Mouse (Mus musculus) embryonic facial prominence, embryonic 12.5 days (tissue): ENCODE data around the gene Psmg3. TPM values are rescaled to one million over a fixed set of nuclear protein-coding genes. Genes with fewer than 3 reads are reported as not detected.

ENCODE experiments used
- ATAC-seq: fragments of 200-750 bp; cut with Nextera tagmentation; 2 replicates; pipeline ENCODE4 v1.8.0; 2017; ENCODE audit not compliant: insufficient number of reproducible peaks, insufficient read depth, low FRiP score, low TSS enrichment
- H3K27ac ChIP-seq: fragments of 300-500 bp; sonication (generic); 2 replicates; pipeline ENCODE4 v1.5.1; 2016; ENCODE audit warnings: mild to moderate bottlenecking
- H3K27me3 ChIP-seq: fragments of 300-500 bp; sonication (generic); 2 replicates; pipeline ENCODE4 v1.6.1; 2016; ENCODE audit warnings: mild to moderate bottlenecking, moderate library complexity
- H3K36me3 ChIP-seq: fragments of 300-500 bp; sonication (generic); 2 replicates; pipeline ENCODE4 v1.6.1; 2016; ENCODE audit warnings: mild to moderate bottlenecking
- H3K4me1 ChIP-seq: fragments of 300-500 bp; sonication (generic); 2 replicates; pipeline ENCODE4 v1.6.1; 2016
- H3K4me2 ChIP-seq: fragments of 300-500 bp; sonication (generic); replicated peaks from 2 replicates; pipeline ENCODE4 v1.6.1; 2016; ENCODE audit warnings: mild to moderate bottlenecking, moderate library complexity
- H3K4me3 ChIP-seq: fragments of 300-500 bp; sonication (generic); 2 replicates; pipeline ENCODE4 v1.5.1; 2016; ENCODE audit warnings: mild to moderate bottlenecking
- H3K9ac ChIP-seq: fragments of 300-500 bp; sonication (generic); 2 replicates; pipeline ENCODE4 v1.6.1; 2016; ENCODE audit warnings: mild to moderate bottlenecking, moderate library complexity
- H3K9me3 ChIP-seq: fragments of 300-500 bp; sonication (generic); 2 replicates; pipeline ENCODE4 v1.6.1; 2016; ENCODE audit warnings: mild to moderate bottlenecking, moderate library complexity
- WGBS: fragments of 180-500 bp; shearing (Covaris S2); methylation state at CpG from one replicate; pipeline ENCODE4 v1.1.7; 2016; 5-methylcytosine and 5-hydroxymethylcytosine counted together
- polyA plus RNA-seq: library from polyadenylated mRNA; unstranded; fragments of >200 nt; fragmentation: Nextera tagmentation; extraction: Ambion mirVana; gene quantifications from 2 replicates; pipeline ENCODE4 v1.2.1, GENCODE M21; 2016

The Psmg3 gene
- polyA plus RNA-seq, 1 experiment from 2014 or later = 64.6 TPM

DNA sequence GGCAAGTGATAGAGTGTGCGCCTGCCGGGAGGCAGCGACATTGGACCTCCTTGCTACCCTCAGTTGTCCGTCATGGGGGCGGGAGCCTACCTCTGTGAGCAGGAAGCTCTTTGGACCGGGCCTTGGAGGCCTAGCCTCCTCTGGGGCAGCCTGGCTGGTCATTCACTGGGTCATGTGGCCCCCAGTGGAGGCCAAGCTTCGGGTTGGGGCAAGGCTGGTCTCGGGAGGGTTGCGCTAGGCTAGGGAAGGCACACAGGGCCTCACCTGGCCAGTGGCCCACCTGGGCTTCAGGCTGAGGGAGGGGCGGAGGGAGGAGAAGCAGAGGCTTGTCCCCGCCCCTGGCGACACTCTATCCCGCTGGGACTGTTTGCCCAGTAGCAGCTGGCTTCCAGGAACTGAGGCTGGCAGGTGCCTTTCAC is 12.7 kb downstream of the Psmg3 start:
- Histone ChIP-seq H3K4me3 (peak overlapping the region; percentile 12), H3K27ac (no peak overlapping the region), H3K9me3 (no peaks in the 10 kb centered on the region), H3K36me3 (no peaks in the 10 kb centered on the region), H3K27me3 (peaks cover 34% of the 10 kb centered on the region), H3K9ac (no peak overlapping the region), H3K4me2 (0 out of 2 replicates have a peak overlapping the region, but pooled peaks have one; percentile 0), H3K4me1 (no peaks in the 10 kb centered on the region)
- WGBS = 3% methylated on average over 13 of the region's 13 CpGs
- no peak for ATAC-seq

DNA sequence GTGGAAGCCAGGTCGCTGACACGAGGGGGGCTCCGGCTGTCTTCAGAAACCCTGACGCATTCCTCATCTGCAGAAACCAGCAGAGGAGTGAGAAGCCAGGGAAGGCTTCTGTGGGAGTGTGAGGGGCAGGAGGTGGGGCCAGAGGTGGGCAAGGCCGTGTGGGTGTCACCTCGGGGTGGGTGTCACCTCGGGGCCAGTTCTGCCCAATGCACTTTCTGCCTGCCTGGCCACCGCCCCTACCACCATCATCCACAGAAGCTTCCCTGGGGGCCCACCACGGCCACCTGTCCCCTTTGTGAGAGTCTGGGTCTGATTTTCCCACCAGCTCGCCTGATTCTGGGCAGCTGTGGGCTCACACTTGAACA is 13.6 kb downstream of the Psmg3 start:
- WGBS = 47% methylated on average over 10 of the region's 10 CpGs
- no peak overlapping the region for H3K9ac ChIP-seq
- H3K9me3 ChIP-seq = no peaks in the 10 kb centered on the region
- peaks cover 34% of the 10 kb centered on the region for H3K27me3 ChIP-seq
- H3K4me3 ChIP-seq = no peak overlapping the region
- no peak for ATAC-seq
- H3K4me2 ChIP-seq = no peak overlapping the region
- H3K27ac ChIP-seq = no peak overlapping the region
- H3K4me1 ChIP-seq = no peaks in the 10 kb centered on the region
- H3K36me3 ChIP-seq = no peaks in the 10 kb centered on the region

DNA sequence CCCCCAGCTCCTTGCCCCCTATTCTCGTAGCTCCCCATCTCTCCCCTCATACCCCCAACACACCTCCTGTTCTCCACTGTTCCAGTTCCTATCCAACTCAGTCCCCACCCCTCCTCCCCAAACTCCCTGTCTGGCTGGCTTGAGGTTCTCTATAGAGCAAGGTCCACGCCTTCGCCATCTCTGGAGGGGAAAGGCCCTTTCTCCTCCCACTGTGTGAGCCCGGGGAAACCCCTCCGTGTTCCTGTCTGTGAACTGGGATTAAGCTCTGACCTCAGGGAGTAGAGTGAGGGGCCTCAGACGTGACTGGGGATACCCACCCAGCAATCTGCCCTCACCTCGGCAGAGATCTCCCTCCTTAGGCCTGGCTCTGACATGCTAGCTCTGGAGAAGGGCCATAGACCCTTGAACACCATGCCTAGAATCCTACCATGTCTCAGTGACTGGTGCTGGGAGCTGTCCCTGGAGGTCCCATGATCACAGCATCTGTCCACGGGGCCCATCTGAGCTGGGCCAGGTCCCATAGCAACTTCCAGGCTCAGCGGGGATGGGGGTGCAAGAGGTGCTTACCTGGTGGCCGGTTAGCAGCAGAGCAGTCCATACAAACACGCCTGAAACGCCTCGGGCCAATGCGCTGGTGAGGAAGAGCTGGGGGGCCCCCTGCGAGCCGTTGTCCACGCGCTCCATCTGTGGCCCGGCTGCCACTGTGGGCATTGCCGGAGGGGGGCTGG is 14.1 kb downstream of the Psmg3 start:
- no peak for ATAC-seq
- Histone ChIP-seq H3K27ac (no peak overlapping the region), H3K36me3 (no peaks in the 10 kb centered on the region), H3K4me2 (no peak overlapping the region), H3K9me3 (no peaks in the 10 kb centered on the region), H3K9ac (no peak overlapping the region), H3K27me3 (peaks cover 34% of the 10 kb centered on the region), H3K4me1 (no peaks in the 10 kb centered on the region), H3K4me3 (no peak overlapping the region)
- 71% methylated on average over 20 of the region's 20 CpGs for WGBS

GRCm38 (mm10) chr5:139811677-139812397 is 14.8 kb downstream of the Psmg3 start:
- 82% methylated on average over 15 of the region's 15 CpGs for WGBS
- H3K4me2 ChIP-seq = no peak overlapping the region
- H3K9me3 ChIP-seq = no peaks in the 10 kb centered on the region
- H3K4me3 ChIP-seq = no peak overlapping the region
- no peak overlapping the region for H3K9ac ChIP-seq
- no peaks in the 10 kb centered on the region for H3K36me3 ChIP-seq
- no peak for ATAC-seq
- no peak overlapping the region for H3K27ac ChIP-seq
- H3K27me3 ChIP-seq = peaks cover 34% of the 10 kb centered on the region
- H3K4me1 ChIP-seq = no peaks in the 10 kb centered on the region

GRCm38 (mm10) chr5:139809397-139809796 is 17.3 kb downstream of the Psmg3 start:
- WGBS = 61% methylated on average over 4 of the region's 4 CpGs
- Histone ChIP-seq H3K27me3 (peaks cover 26% of the 10 kb centered on the region), H3K9me3 (no peaks in the 10 kb centered on the region), H3K4me2 (no peak overlapping the region), H3K4me3 (no peak overlapping the region), H3K4me1 (no peaks in the 10 kb centered on the region), H3K9ac (no peak overlapping the region), H3K36me3 (no peaks in the 10 kb centered on the region), H3K27ac (no peak overlapping the region)
- no peak for ATAC-seq

DNA sequence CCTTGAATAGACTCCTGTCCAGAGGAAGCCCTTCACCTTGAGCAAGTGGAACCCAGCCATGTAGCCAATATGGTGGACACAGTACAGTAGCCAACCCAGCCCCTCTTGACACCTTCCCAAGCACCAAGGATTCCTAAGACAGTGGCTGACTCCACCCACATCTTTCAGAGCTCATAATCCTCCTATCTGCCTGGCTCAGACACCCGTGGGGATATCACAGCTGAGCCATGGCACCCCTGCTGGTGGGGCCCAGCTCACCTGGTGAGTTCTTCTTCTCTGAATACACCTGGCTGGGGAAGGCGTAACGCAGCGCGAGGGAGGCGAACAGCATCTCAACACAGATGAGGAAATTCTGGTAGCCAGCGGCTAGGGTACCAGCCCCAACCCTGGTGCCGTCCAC is 20.8 kb downstream of the Psmg3 start:
- no peak for ATAC-seq
- no peaks in the 10 kb centered on the region for H3K27me3 ChIP-seq
- no peak overlapping the region for H3K4me3 ChIP-seq
- peaks cover 9% of the 10 kb centered on the region for H3K4me1 ChIP-seq
- H3K4me2 ChIP-seq = no peak overlapping the region
- no peaks in the 10 kb centered on the region for H3K9me3 ChIP-seq
- no peak overlapping the region for H3K27ac ChIP-seq
- 92% methylated on average over 8 of the region's 8 CpGs for WGBS
- peaks cover 4% of the 10 kb centered on the region; the same call in 1 of the 2 replicates for H3K36me3 ChIP-seq
- H3K9ac ChIP-seq = no peak overlapping the region

DNA sequence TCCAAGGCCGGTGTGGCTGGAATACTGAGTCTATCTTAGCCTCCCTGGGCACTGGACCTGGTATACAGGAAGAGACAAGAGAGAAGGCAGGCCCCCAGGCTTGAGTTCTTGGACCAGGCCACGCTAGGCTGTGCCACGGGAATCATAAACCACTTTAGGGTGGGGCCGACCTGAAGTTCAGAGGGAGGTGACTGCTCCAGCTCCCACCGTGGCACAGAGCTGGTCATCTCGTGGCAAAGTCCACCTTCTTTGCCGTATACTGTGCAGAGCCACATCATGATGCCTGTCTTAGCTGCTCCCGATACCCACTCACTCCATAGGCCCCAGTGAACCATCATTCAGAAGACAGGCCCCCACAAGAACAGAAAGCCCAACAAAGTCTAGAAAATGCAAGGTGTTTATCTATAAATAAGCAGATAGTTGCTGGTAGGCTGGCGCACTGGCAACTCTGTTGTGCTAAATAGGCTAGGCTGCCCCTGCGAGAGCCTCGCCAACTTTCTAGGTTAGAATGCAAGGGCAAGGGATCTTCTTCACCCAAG is 22.0 kb downstream of the Psmg3 start:
- H3K4me3 ChIP-seq = no peak overlapping the region
- no peak overlapping the region for H3K4me2 ChIP-seq
- ATAC-seq = no peak
- no peak overlapping the region for H3K27ac ChIP-seq
- H3K9ac ChIP-seq = no peak overlapping the region
- no peaks in the 10 kb centered on the region for H3K9me3 ChIP-seq
- 89% methylated on average over 11 of the region's 11 CpGs for WGBS
- H3K4me1 ChIP-seq = peaks cover 9% of the 10 kb centered on the region
- no peaks in the 10 kb centered on the region for H3K27me3 ChIP-seq
- peaks cover 17% of the 10 kb centered on the region; the same call in 1 of the 2 replicates for H3K36me3 ChIP-seq

GRCm38 (mm10) chr5:139804107-139804551 is 22.6 kb downstream of the Psmg3 start:
- Histone ChIP-seq H3K4me2 (peak overlapping the region; percentile 23; the same call in 1 of the 2 replicates), H3K9me3 (no peaks in the 10 kb centered on the region), H3K4me1 (peaks cover 9% of the 10 kb centered on the region), H3K27ac (0 out of 2 replicates have a peak overlapping the region, but pooled peaks have one; percentile 12), H3K9ac (no peak overlapping the region; the same call in 1 of the 2 replicates), H3K4me3 (no peak overlapping the region), H3K36me3 (peaks cover 17% of the 10 kb centered on the region; the same call in 1 of the 2 replicates), H3K27me3 (no peaks in the 10 kb centered on the region)
- WGBS = 13% methylated on average over 6 of the region's 6 CpGs
- no peak for ATAC-seq

GRCm38 (mm10) chr5:139803601-139804102 is 23.0 kb downstream of the Psmg3 start:
- Histone ChIP-seq H3K27me3 (no peaks in the 10 kb centered on the region), H3K9ac (no peak overlapping the region), H3K4me3 (no peak overlapping the region), H3K27ac (0 out of 2 replicates have a peak overlapping the region, but pooled peaks have one; percentile 12), H3K9me3 (no peaks in the 10 kb centered on the region), H3K4me2 (peak overlapping the region; percentile 23), H3K4me1 (peaks cover 9% of the 10 kb centered on the region), H3K36me3 (peaks cover 17% of the 10 kb centered on the region; the same call in 1 of the 2 replicates)
- 8% methylated on average over 12 of the region's 12 CpGs for WGBS
- ATAC-seq = no peak; the same call in 1 of the 2 replicates

DNA sequence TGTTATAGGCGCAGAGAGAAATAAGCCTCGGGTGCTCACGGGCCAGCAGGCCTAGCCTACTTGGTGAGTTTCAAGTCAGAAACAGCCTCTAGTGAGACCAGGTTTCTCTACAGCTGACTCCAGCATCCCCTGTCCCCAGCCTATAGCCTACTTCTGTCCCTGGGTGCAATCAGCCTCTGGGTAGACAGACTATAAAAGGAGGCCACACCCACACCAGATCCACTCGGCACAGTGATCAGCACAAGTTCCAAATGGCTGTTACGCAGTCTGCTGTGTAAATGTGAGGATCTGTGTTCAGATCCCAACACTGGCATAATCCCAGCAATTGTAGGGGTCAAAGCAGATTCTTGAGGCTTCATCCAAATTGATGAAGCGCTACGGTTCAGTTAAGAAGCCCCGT is 23.5 kb downstream of the Psmg3 start:
- 80% methylated on average over 8 of the region's 8 CpGs for WGBS
- Histone ChIP-seq H3K36me3 (peaks cover 17% of the 10 kb centered on the region; the same call in 1 of the 2 replicates), H3K4me3 (no peak overlapping the region), H3K9me3 (no peaks in the 10 kb centered on the region), H3K27ac (no peak overlapping the region), H3K4me2 (peak overlapping the region; percentile 23; the same call in 1 of the 2 replicates), H3K4me1 (peaks cover 14% of the 10 kb centered on the region), H3K27me3 (no peaks in the 10 kb centered on the region), H3K9ac (no peak overlapping the region)
- ATAC-seq = no peak

GRCm38 (mm10) chr5:139801880-139802279 is 24.8 kb downstream of the Psmg3 start:
- Histone ChIP-seq H3K4me3 (no peak overlapping the region), H3K4me2 (no peak overlapping the region), H3K9ac (no peak overlapping the region), H3K9me3 (no peaks in the 10 kb centered on the region), H3K27me3 (no peaks in the 10 kb centered on the region), H3K27ac (no peak overlapping the region), H3K4me1 (peaks cover 26% of the 10 kb centered on the region), H3K36me3 (peaks cover 17% of the 10 kb centered on the region; the same call in 1 of the 2 replicates)
- WGBS = 89% methylated on average over 10 of the region's 10 CpGs
- no peak for ATAC-seq
